Mouse (Mus musculus): ENCODE results near the gene Nol8.
A peak's percentile ranks its signal among the peaks of the same experiment; 100 is the strongest.

The Nol8 gene

GRCm38 (mm10) chr13:49652481-49653179, at the start of gene Nol8, which contains the start of gene Cenpp:
Nol8 (plus strand) TSS chr13:49653078.
Cenpp (minus strand) TSS chr13:49652785.
- DNase-seq = peak; percentile 99

GRCm38 (mm10) chr13:49603603-49604002, 49.3 kb upstream of the Nol8 start:
- no peak for DNase-seq

- no peak for DNase-seq
Observed at GRCm38 (mm10) chr13:49607714-49608113, 45.2 kb upstream of the Nol8 start, which contains the start of gene Ogn. Ogn (plus strand) TSS chr13:49608046.

- no peak for DNase-seq
Observed at GRCm38 (mm10) chr13:49608589-49609322, 44.1 kb upstream of the Nol8 start.

GRCm38 (mm10) chr13:49617021-49617420, 35.9 kb upstream of the Nol8 start:
- no peak for DNase-seq

GRCm38 (mm10) chr13:49618365-49618764, 34.5 kb upstream of the Nol8 start:
- DNase-seq = no peak

GRCm38 (mm10) chr13:49623216-49623615, 29.7 kb upstream of the Nol8 start:
- no peak for DNase-seq

- DNase-seq = no peak
Observed at GRCm38 (mm10) chr13:49628167-49628566, 24.7 kb upstream of the Nol8 start.

- no peak for DNase-seq
Observed at GRCm38 (mm10) chr13:49629076-49629475, 23.8 kb upstream of the Nol8 start.

GRCm38 (mm10) chr13:49639965-49640364, 12.9 kb upstream of the Nol8 start:
- no peak for DNase-seq

- DNase-seq = no peak
Observed at GRCm38 (mm10) chr13:49642650-49643049, 10.2 kb upstream of the Nol8 start.

GRCm38 (mm10) chr13:49643669-49644362, 9.1 kb upstream of the Nol8 start:
- DNase-seq = no peak

- no peak for DNase-seq
Observed at GRCm38 (mm10) chr13:49644731-49645529, 7.9 kb upstream of the Nol8 start.

GRCm38 (mm10) chr13:49646019-49646418, 6.9 kb upstream of the Nol8 start:
- DNase-seq = no peak

GRCm38 (mm10) chr13:49651136-49651535, 1.7 kb upstream of the Nol8 start:
- no peak for DNase-seq

- no peak for DNase-seq
Observed at GRCm38 (mm10) chr13:49651781-49652351, 1.0 kb upstream of the Nol8 start.

- peak in 1 of 2 experiments; percentile 25 for DNase-seq
Observed at GRCm38 (mm10) chr13:49653180-49653541, 283 bp downstream of the Nol8 start.

- DNase-seq = no peak
Observed at GRCm38 (mm10) chr13:49677793-49678192, 24.9 kb downstream of the Nol8 start.

- DNase-seq = peak; percentile 96 to 98
Observed at GRCm38 (mm10) chr13:49681351-49682232, 28.7 kb downstream of the Nol8 start, which contains the start of gene Iars. Iars (plus strand) TSS chr13:49682100.

- no peak for DNase-seq
Observed at GRCm38 (mm10) chr13:49682233-49682846, 29.5 kb downstream of the Nol8 start.

GRCm38 (mm10) chr13:49684266-49684665, 31.4 kb downstream of the Nol8 start:
- no peak for DNase-seq
